Mouse (Mus musculus) limb, embryonic 12.5 days (tissue): ENCODE measurements around the gene Dusp1. TPM values are rescaled to one million over a fixed set of nuclear protein-coding genes. Genes with fewer than 3 reads are reported as not detected.

Source experiments
- ATAC-seq: fragments of 200-750 bp; cut with Nextera tagmentation; 2 replicates; pipeline ENCODE4 v1.8.0; 2017; ENCODE audit warnings: low read depth, moderate TSS enrichment; ENCODE audit not compliant: insufficient number of reproducible peaks, insufficient read depth, low FRiP score, low TSS enrichment
- H3K27ac ChIP-seq: fragments of 300-500 bp; sonication (generic); 2 replicates; pipeline ENCODE4 v1.5.1; 2016; ENCODE audit warnings: mild to moderate bottlenecking, moderate library complexity
- H3K27me3 ChIP-seq: fragments of 300-500 bp; sonication (generic); 2 replicates; pipeline ENCODE4 v1.6.1; 2016; ENCODE audit warnings: mild to moderate bottlenecking, moderate library complexity
- H3K36me3 ChIP-seq: fragments of 300-500 bp; sonication (generic); 2 replicates; pipeline ENCODE4 v1.6.1; 2016; ENCODE audit warnings: mild to moderate bottlenecking, moderate library complexity
- H3K4me1 ChIP-seq: fragments of 300-500 bp; sonication (generic); replicated peaks from 2 replicates; pipeline ENCODE4 v1.6.1; 2016
- H3K4me2 ChIP-seq: fragments of 300-500 bp; sonication (generic); 2 replicates; pipeline ENCODE4 v1.6.1; 2016; ENCODE audit warnings: mild to moderate bottlenecking, moderate library complexity
- H3K4me3 ChIP-seq: fragments of 300-500 bp; sonication (generic); replicated peaks from 2 replicates; pipeline ENCODE4 v1.5.1; 2016; ENCODE audit warnings: mild to moderate bottlenecking
- H3K9ac ChIP-seq: fragments of 300-500 bp; sonication (generic); replicated peaks from 2 replicates; pipeline ENCODE4 v1.6.1; 2016; ENCODE audit warnings: mild to moderate bottlenecking, moderate library complexity
- H3K9me3 ChIP-seq: fragments of 300-500 bp; sonication (generic); 2 replicates; pipeline ENCODE4 v1.6.1; 2016; ENCODE audit warnings: mild to moderate bottlenecking, moderate library complexity
- WGBS: fragments of 180-500 bp; shearing (Covaris S2); methylation state at CpG from one replicate; pipeline ENCODE4 v1.1.7; 2016; 5-methylcytosine and 5-hydroxymethylcytosine counted together
- polyA plus RNA-seq: library from polyadenylated mRNA; unstranded; fragments of >200 nt; fragmentation: Nextera tagmentation; extraction: Ambion mirVana; gene quantifications from 2 replicates; pipeline ENCODE4 v1.2.1, GENCODE M21; 2016

The Dusp1 gene
- polyA plus RNA-seq, 1 experiment from 2014 or later, result 18.0 TPM

GRCm38 (mm10) chr17:26479619-26480018 is 82.3 kb downstream of the Dusp1 start:
- Histone ChIP-seq H3K4me2 (no peak overlapping the region), H3K27ac (no peak overlapping the region), H3K36me3 (no peaks in the 10 kb centered on the region), H3K4me1 (peaks cover 14% of the 10 kb centered on the region), H3K4me3 (no peak overlapping the region), H3K27me3 (no peaks in the 10 kb centered on the region), H3K9me3 (no peaks in the 10 kb centered on the region), H3K9ac (no peak overlapping the region)
- ATAC-seq, result no peak
- WGBS, result 81% methylated on average over 6 of the region's 6 CpGs

DNA sequence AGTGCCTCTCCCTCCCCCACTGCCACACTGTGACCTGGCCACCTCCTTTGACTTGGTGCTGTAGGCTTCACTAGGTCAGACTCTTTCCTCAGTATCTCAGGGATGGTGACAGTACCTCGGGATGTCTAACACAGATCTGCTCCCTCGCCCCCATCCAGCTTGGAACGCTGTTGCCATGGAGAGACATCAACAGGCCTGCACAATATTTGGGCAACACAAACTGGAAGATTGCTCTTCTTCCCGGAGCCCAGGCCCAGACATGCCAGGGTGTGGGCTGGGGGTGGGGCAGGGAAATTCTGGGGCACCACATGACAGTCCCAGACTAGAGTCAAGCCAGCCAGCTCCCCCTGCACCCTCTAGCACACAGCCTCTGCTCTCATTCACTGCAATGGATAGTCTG is 83.3 kb downstream of the Dusp1 start:
- no peak overlapping the region for H3K27ac ChIP-seq
- ATAC-seq, result no peak

GRCm38 (mm10) chr17:26476871-26477270 is 85.1 kb downstream of the Dusp1 start:
- H3K9me3 ChIP-seq, result no peaks in the 10 kb centered on the region
- H3K27ac ChIP-seq, result 0 out of 2 replicates have a peak overlapping the region, but pooled peaks have one; percentile 0
- no peak overlapping the region for H3K4me3 ChIP-seq
- WGBS, result 20% methylated on average over 6 of the region's 6 CpGs
- no peaks in the 10 kb centered on the region for H3K27me3 ChIP-seq
- ATAC-seq, result no peak
- no peaks in the 10 kb centered on the region for H3K36me3 ChIP-seq
- H3K4me2 ChIP-seq, result no peak overlapping the region
- peaks cover 14% of the 10 kb centered on the region for H3K4me1 ChIP-seq
- H3K9ac ChIP-seq, result no peak overlapping the region

More for the DNA sequence above, 83.3 kb downstream of the Dusp1 start:
- H3K4me3 ChIP-seq, result no peak overlapping the region
- WGBS, result 76% methylated on average over 4 of the region's 4 CpGs
- no peaks in the 10 kb centered on the region for H3K9me3 ChIP-seq
- H3K9ac ChIP-seq, result no peak overlapping the region
- H3K4me2 ChIP-seq, result no peak overlapping the region
- H3K27me3 ChIP-seq, result no peaks in the 10 kb centered on the region
- H3K4me1 ChIP-seq, result peaks cover 14% of the 10 kb centered on the region
- no peaks in the 10 kb centered on the region for H3K36me3 ChIP-seq

GRCm38 (mm10) chr17:26468102-26468894 is 93.6 kb downstream of the Dusp1 start:
- 86% methylated on average over 13 of the region's 13 CpGs for WGBS
- Histone ChIP-seq H3K4me1 (0 out of 2 replicates have a peak, but pooled peaks cover 4% of the 10 kb centered on the region), H3K4me3 (no peak overlapping the region), H3K9me3 (no peaks in the 10 kb centered on the region), H3K4me2 (no peak overlapping the region), H3K9ac (no peak overlapping the region), H3K36me3 (no peaks in the 10 kb centered on the region), H3K27ac (no peak overlapping the region), H3K27me3 (peaks cover 5% of the 10 kb centered on the region; the same call in 1 of the 2 replicates)
- ATAC-seq, result no peak

DNA sequence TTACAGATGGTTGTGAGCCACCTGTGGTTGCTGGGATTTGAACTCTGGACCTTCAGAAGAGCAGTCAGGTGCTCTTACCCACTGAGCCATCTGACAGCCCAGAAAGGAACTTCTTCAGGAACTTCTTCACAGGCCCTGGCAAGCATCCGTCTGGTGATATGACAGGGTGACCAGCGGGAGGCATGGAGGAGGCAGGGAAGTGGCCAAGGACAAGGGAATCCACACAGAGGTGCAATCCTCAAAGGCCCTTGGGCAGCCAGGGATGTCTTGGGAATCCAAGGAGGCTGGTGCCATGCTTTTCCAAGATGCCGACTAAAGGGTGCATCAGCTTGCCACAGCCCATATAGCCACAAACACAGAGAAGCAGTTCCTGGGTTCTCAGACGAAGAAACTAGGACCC is 94.3 kb downstream of the Dusp1 start:
- no peaks in the 10 kb centered on the region for H3K36me3 ChIP-seq
- H3K4me1 ChIP-seq, result 0 out of 2 replicates have a peak, but pooled peaks cover 4% of the 10 kb centered on the region
- no peaks in the 10 kb centered on the region for H3K9me3 ChIP-seq
- H3K27ac ChIP-seq, result no peak overlapping the region
- no peak overlapping the region for H3K4me3 ChIP-seq
- peaks cover 9% of the 10 kb centered on the region; the same call in 1 of the 2 replicates for H3K27me3 ChIP-seq
- 85% methylated on average over 4 of the region's 4 CpGs for WGBS
- H3K9ac ChIP-seq, result no peak overlapping the region
- ATAC-seq, result no peak
- no peak overlapping the region for H3K4me2 ChIP-seq

- Histone ChIP-seq H3K4me2 (peak overlapping the region; percentile 45), H3K9me3 (no peaks in the 10 kb centered on the region), H3K27ac (no peak overlapping the region; the same call in 1 of the 2 replicates), H3K36me3 (no peaks in the 10 kb centered on the region), H3K9ac (no peak overlapping the region), H3K27me3 (peaks cover 9% of the 10 kb centered on the region; the same call in 1 of the 2 replicates), H3K4me1 (0 out of 2 replicates have a peak, but pooled peaks cover 4% of the 10 kb centered on the region), H3K4me3 (no peak overlapping the region)
- peak; percentile 60; the same call in 1 of the 2 replicates for ATAC-seq
- 10% methylated on average over 4 of the region's 4 CpGs for WGBS
Observed at GRCm38 (mm10) chr17:26466741-26467150, 95.2 kb downstream of the Dusp1 start.

DNA sequence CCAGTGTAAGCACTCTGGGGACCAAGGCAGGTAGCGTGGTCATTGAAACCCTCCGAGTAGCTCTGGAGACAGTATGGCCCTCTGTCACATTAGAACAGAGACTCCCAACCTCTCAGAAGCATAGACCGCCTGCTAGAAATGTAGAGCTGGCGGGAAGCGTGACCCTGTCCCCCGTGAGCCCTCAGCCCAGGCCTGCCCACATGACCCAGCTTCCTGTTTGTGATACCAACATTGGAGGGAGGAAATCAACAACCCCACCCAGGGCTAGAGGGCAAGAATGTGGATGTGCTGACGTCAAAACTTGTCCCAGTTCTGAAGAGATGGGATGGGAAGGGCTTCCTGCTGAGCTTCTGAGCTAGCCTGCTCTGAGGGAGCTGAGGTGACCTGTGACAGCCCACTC is 97.0 kb downstream of the Dusp1 start:
- H3K27ac ChIP-seq, result no peak overlapping the region
- H3K9ac ChIP-seq, result no peak overlapping the region
- 71% methylated on average over 7 of the region's 7 CpGs for WGBS
- no peak overlapping the region for H3K4me2 ChIP-seq
- H3K27me3 ChIP-seq, result peaks cover 9% of the 10 kb centered on the region; the same call in 1 of the 2 replicates
- no peak overlapping the region for H3K4me3 ChIP-seq
- H3K9me3 ChIP-seq, result no peaks in the 10 kb centered on the region
- 0 out of 2 replicates have a peak, but pooled peaks cover 4% of the 10 kb centered on the region for H3K4me1 ChIP-seq
- ATAC-seq, result no peak
- no peaks in the 10 kb centered on the region for H3K36me3 ChIP-seq

DNA sequence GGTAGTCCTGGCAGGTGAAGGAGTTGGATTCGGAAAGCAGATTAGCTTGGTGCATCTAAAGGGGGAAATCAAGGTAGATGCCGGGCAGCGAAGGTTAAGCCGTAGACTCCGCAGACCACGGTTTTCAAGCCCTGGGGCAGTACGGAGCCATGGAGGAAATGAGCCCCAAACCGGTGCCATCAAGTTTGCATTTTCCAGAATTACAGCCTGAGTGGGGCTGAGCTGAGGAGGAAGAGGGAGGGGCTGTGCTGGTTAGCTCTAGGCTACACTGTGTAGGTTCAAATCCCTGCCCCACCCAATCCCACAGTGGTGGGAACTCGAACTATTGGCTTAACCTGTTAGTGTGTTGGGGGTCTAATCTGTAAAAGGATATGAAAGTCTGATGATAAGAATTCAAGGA is 97.4 kb downstream of the Dusp1 start:
- WGBS, result 76% methylated on average over 9 of the region's 9 CpGs
- Histone ChIP-seq H3K27ac (no peak overlapping the region), H3K4me2 (no peak overlapping the region), H3K9me3 (no peaks in the 10 kb centered on the region), H3K9ac (no peak overlapping the region), H3K27me3 (peaks cover 9% of the 10 kb centered on the region), H3K36me3 (no peaks in the 10 kb centered on the region), H3K4me3 (no peak overlapping the region), H3K4me1 (0 out of 2 replicates have a peak, but pooled peaks cover 4% of the 10 kb centered on the region)
- ATAC-seq, result no peak

GRCm38 (mm10) chr17:26463984-26464383 is 97.9 kb downstream of the Dusp1 start:
- no peaks in the 10 kb centered on the region for H3K9me3 ChIP-seq
- no peak overlapping the region for H3K27ac ChIP-seq
- H3K4me2 ChIP-seq, result no peak overlapping the region
- H3K27me3 ChIP-seq, result peaks cover 9% of the 10 kb centered on the region
- H3K9ac ChIP-seq, result no peak overlapping the region
- ATAC-seq, result no peak
- no peak overlapping the region for H3K4me3 ChIP-seq
- WGBS, result 54% methylated on average over 4 of the region's 4 CpGs
- H3K4me1 ChIP-seq, result 0 out of 2 replicates have a peak, but pooled peaks cover 4% of the 10 kb centered on the region
- no peaks in the 10 kb centered on the region for H3K36me3 ChIP-seq

DNA sequence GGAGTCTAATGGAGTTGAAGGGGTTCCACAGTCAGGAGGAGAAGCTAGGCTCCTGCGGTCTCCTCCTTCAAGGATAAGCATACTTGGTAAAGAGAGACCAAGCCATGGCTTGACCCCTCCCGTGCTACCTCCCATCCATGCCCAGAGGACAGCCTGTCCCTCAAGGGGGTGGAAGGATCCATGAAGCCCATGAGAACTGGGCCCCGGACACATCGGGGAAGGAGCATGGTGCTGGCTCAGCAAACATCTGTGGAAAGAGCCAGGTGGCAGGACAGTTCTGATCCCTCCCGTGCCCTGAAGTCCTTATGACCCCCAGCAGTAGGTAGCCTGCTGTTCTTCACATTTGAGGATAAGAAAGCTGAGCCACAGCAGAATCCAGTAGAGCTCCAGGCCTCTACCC is 98.5 kb downstream of the Dusp1 start:
- Histone ChIP-seq H3K4me1 (0 out of 2 replicates have a peak, but pooled peaks cover 4% of the 10 kb centered on the region), H3K9ac (no peak overlapping the region), H3K36me3 (no peaks in the 10 kb centered on the region), H3K4me3 (no peak overlapping the region), H3K27me3 (peaks cover 9% of the 10 kb centered on the region), H3K4me2 (no peak overlapping the region), H3K27ac (no peak overlapping the region), H3K9me3 (no peaks in the 10 kb centered on the region)
- 83% methylated on average over 5 of the region's 5 CpGs for WGBS
- no peak for ATAC-seq

DNA sequence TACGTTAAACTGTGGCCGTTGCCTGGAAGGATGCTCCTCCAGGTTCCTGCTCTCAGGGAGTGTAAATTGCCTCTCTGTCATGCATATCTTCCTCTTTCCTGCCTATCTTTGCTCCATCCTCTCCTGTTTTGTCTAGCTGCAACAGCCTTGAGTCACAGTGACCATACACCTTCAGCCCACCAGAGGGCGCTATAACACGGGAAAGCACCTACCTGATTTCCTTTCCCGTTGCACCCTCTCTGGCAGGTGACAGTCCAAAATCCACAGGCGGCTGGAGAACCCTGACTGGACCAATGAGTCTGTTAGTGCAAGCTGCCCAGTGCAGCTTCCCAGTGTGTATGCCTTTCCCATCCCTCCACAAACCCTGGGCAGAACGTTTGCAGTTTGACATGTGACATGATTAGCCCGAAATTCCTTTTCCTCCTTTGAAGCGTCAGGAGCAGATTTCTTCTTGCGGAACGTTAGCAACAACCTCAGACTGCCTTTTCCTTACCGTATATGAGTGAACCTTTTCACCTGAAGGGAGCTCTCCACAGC is 99.2 kb downstream of the Dusp1 start:
- H3K27ac ChIP-seq, result no peak overlapping the region
- H3K9me3 ChIP-seq, result no peaks in the 10 kb centered on the region
- no peak overlapping the region for H3K4me2 ChIP-seq
- H3K36me3 ChIP-seq, result no peaks in the 10 kb centered on the region
- 31% methylated on average over 12 of the region's 12 CpGs for WGBS
- peaks cover 9% of the 10 kb centered on the region for H3K27me3 ChIP-seq
- H3K4me1 ChIP-seq, result 0 out of 2 replicates have a peak, but pooled peaks cover 4% of the 10 kb centered on the region
- ATAC-seq, result no peak
- H3K9ac ChIP-seq, result no peak overlapping the region
- no peak overlapping the region for H3K4me3 ChIP-seq
